Mouse (Mus musculus) testis, postnatal 10 days (tissue): Measurements from ENCODE around the gene Nkapd1.

Experiments
- DNase-seq: peaks from one replicate; pipeline ENCODE4 v3.0.0; 2021; ENCODE audit warnings: low spot score

The Nkapd1 gene

GRCm38 (mm10) chr9:50601536-50601935 is 15.7 kb downstream of the Nkapd1 start:
- DNase-seq = no peak

- no peak for DNase-seq
Observed at GRCm38 (mm10) chr9:50596973-50597372, 20.3 kb downstream of the Nkapd1 start.

GRCm38 (mm10) chr9:50594794-50595417 is 22.4 kb downstream of the Nkapd1 start:
- no peak for DNase-seq

GRCm38 (mm10) chr9:50593544-50593943 is 23.7 kb downstream of the Nkapd1 start:
- DNase-seq = peak; percentile 50

GRCm38 (mm10) chr9:50592955-50593354 is 24.3 kb downstream of the Nkapd1 start:
- DNase-seq = no peak

GRCm38 (mm10) chr9:50590856-50591518 is 26.3 kb downstream of the Nkapd1 start:
- no peak for DNase-seq

GRCm38 (mm10) chr9:50586955-50587354 is 30.3 kb downstream of the Nkapd1 start:
- no peak for DNase-seq

GRCm38 (mm10) chr9:50585145-50585818 is 32.0 kb downstream of the Nkapd1 start:
- no peak for DNase-seq

GRCm38 (mm10) chr9:50580370-50580769 is 36.9 kb downstream of the Nkapd1 start:
- DNase-seq = no peak

- no peak for DNase-seq
Observed at GRCm38 (mm10) chr9:50569599-50570525, 47.4 kb downstream of the Nkapd1 start.

- DNase-seq = no peak
Observed at GRCm38 (mm10) chr9:50567881-50568280, 49.4 kb downstream of the Nkapd1 start.

GRCm38 (mm10) chr9:50567372-50567771 is 49.9 kb downstream of the Nkapd1 start:
- DNase-seq = no peak

GRCm38 (mm10) chr9:50565940-50566339 is 51.3 kb downstream of the Nkapd1 start:
- DNase-seq = no peak

- no peak for DNase-seq
Observed at GRCm38 (mm10) chr9:50565173-50565572, 52.1 kb downstream of the Nkapd1 start.

- DNase-seq = no peak
Observed at GRCm38 (mm10) chr9:50561918-50562360, 55.3 kb downstream of the Nkapd1 start.

GRCm38 (mm10) chr9:50561145-50561917 is 55.9 kb downstream of the Nkapd1 start, which contains the start of gene Tex12:
Tex12 (minus strand) TSS chr9:50561325.
- peak; percentile 47 for DNase-seq
